Mouse (Mus musculus) midbrain, embryonic 12.5 days (tissue): ENCODE data around the gene Gcnt2. TPM values are rescaled to one million over a fixed set of nuclear protein-coding genes. Genes with fewer than 3 reads are reported as not detected.
"Not testable (repeated sequence)": the region's sequence is repeated elsewhere in the genome, so short reads cannot be mapped to it uniquely, and the experiment has no call there.

Experiments used
- ATAC-seq: fragments of 200-750 bp; cut with Nextera tagmentation; 2 replicates; pipeline ENCODE4 v1.8.0; 2017; ENCODE audit warnings: low read depth, moderate TSS enrichment, moderate library complexity; ENCODE audit not compliant: low FRiP score
- H3K27ac ChIP-seq: fragments of 300-500 bp; sonication (generic); replicated peaks from 2 replicates; pipeline ENCODE4 v1.5.1; 2016; ENCODE audit warnings: mild to moderate bottlenecking
- H3K27me3 ChIP-seq: fragments of 300-500 bp; sonication (generic); 2 replicates; pipeline ENCODE4 v1.6.1; 2016; ENCODE audit warnings: mild to moderate bottlenecking
- H3K36me3 ChIP-seq: fragments of 300-500 bp; sonication (generic); 2 replicates; pipeline ENCODE4 v1.6.1; 2016
- H3K4me1 ChIP-seq: fragments of 300-500 bp; sonication (generic); 2 replicates; pipeline ENCODE4 v1.6.1; 2016
- H3K4me2 ChIP-seq: fragments of 300-500 bp; sonication (generic); replicated peaks from 2 replicates; pipeline ENCODE4 v1.6.1; 2016; ENCODE audit warnings: mild to moderate bottlenecking, moderate library complexity
- H3K4me3 ChIP-seq: fragments of 300-500 bp; sonication (generic); 2 replicates; pipeline ENCODE4 v1.5.1; 2016; ENCODE audit warnings: mild to moderate bottlenecking
- H3K9ac ChIP-seq: fragments of 300-500 bp; sonication (generic); replicated peaks from 2 replicates; pipeline ENCODE4 v1.6.1; 2016; ENCODE audit warnings: mild to moderate bottlenecking, moderate library complexity
- H3K9me3 ChIP-seq: fragments of 300-500 bp; sonication (generic); 2 replicates; pipeline ENCODE4 v1.6.1; 2016; ENCODE audit warnings: mild to moderate bottlenecking
- WGBS: fragments of 180-500 bp; shearing (Covaris S2); methylation state at CpG from one replicate; pipeline ENCODE4 v1.1.7; 2016; 5-methylcytosine and 5-hydroxymethylcytosine counted together
- polyA plus RNA-seq: library from polyadenylated mRNA; unstranded; fragments of >200 nt; fragmentation: Nextera tagmentation; extraction: Ambion mirVana; gene quantifications from 2 replicates; pipeline ENCODE4 v1.2.1, GENCODE M21; 2016

The Gcnt2 gene
- polyA plus RNA-seq, 1 experiment from 2014 or later = 3.2 TPM

DNA sequence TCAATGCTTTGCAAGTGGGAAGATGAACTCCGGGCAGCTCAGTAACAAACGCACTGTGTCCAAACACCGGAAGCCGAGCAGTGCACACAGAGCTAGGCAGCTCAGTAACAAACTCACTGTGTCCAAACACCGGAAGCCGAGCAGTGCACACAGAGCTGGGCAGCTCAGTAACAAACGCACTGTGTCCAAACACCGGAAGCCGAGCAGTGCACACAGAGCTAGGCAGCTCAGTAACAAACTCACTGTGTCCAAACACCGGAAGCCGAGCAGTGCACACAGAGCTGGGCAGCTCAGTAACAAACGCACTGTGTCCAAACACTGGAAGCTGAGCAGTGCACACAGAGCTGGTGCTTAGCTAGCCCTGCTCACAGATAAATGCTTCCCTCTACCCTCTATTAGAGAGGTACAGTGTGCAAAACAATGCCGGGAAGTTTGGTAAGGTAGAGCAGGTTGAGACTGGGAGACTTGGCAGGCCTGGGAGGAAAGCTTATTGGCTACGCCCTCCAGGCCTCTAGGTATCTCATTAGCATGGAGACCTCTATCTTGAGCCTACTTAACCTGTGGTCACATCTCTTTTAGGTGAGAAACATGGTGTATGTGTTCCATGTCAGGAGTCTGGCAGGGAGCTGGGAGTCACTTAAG is 38.6 kb downstream of the Gcnt2 start:
- not testable (repeated sequence) for H3K27me3 ChIP-seq, H3K36me3 ChIP-seq, H3K9me3 ChIP-seq, H3K4me2 ChIP-seq, H3K4me3 ChIP-seq, H3K4me1 ChIP-seq, ATAC-seq, H3K9ac ChIP-seq, H3K27ac ChIP-seq
- 86% methylated on average over 14 of the region's 14 CpGs for WGBS

DNA sequence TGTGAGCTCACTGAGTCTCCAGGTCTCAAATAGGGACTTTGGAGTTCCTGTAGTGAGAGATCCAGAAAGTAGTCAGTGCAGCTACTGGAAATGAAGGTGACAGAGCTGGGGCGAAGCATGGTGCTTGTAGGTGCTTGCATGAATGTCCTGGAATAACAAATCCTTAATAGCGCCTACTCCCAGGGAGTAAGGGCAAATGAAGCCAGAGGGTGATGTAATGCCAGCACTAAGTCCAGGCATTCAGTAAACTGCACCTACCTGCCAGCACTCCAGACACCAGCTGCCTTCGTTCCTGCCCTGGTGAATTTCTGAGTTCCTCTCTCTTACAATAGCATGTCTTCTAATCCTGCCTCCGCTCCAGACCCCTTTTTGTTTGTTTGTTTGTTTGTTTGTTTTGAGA is 39.1 kb downstream of the Gcnt2 start:
- no peaks in the 10 kb centered on the region for H3K36me3 ChIP-seq
- no peaks in the 10 kb centered on the region for H3K9me3 ChIP-seq
- H3K4me2 ChIP-seq = no peak overlapping the region
- no peak overlapping the region for H3K27ac ChIP-seq
- no peaks in the 10 kb centered on the region for H3K4me1 ChIP-seq
- H3K27me3 ChIP-seq = no peaks in the 10 kb centered on the region
- no peak for ATAC-seq
- H3K9ac ChIP-seq = no peak overlapping the region
- WGBS = 83% methylated on average over 4 of the region's 4 CpGs
- H3K4me3 ChIP-seq = no peak overlapping the region

DNA sequence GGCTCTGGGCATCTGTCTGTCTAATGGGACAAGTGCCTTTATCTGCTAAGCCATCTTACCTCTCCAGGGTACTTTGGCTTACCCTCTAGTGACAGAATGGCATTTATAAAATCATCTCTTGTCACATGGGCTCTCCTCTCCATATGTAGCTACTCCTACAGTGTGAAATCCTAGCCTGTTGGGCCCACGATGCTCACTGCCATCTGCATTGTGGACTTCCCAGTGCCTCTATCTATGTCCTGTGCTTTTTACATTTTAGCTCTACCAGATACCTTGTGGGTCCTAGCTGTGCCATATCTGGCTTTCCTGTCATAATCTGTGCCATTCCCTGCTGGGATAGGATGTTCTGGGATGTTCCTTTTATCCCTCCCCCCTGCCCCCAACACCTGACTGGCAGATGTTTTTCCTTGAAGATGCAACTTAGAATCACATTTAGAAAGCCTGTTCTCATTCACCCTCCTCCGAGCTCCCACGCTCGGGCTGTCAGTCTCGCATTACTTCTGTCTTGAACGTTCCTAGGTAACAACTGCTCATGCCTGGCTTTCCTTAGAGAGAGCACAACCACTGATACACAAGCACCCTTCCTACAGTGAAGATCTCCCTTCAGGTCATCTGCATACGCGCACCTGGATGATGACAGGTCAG is 39.9 kb downstream of the Gcnt2 start:
- ATAC-seq = no peak
- WGBS = 77% methylated on average over 8 of the region's 8 CpGs
- H3K9me3 ChIP-seq = no peaks in the 10 kb centered on the region
- no peak overlapping the region for H3K4me3 ChIP-seq
- no peaks in the 10 kb centered on the region for H3K27me3 ChIP-seq
- H3K36me3 ChIP-seq = no peaks in the 10 kb centered on the region
- no peak overlapping the region for H3K4me2 ChIP-seq
- H3K27ac ChIP-seq = no peak overlapping the region
- no peak overlapping the region for H3K9ac ChIP-seq
- H3K4me1 ChIP-seq = no peaks in the 10 kb centered on the region

DNA sequence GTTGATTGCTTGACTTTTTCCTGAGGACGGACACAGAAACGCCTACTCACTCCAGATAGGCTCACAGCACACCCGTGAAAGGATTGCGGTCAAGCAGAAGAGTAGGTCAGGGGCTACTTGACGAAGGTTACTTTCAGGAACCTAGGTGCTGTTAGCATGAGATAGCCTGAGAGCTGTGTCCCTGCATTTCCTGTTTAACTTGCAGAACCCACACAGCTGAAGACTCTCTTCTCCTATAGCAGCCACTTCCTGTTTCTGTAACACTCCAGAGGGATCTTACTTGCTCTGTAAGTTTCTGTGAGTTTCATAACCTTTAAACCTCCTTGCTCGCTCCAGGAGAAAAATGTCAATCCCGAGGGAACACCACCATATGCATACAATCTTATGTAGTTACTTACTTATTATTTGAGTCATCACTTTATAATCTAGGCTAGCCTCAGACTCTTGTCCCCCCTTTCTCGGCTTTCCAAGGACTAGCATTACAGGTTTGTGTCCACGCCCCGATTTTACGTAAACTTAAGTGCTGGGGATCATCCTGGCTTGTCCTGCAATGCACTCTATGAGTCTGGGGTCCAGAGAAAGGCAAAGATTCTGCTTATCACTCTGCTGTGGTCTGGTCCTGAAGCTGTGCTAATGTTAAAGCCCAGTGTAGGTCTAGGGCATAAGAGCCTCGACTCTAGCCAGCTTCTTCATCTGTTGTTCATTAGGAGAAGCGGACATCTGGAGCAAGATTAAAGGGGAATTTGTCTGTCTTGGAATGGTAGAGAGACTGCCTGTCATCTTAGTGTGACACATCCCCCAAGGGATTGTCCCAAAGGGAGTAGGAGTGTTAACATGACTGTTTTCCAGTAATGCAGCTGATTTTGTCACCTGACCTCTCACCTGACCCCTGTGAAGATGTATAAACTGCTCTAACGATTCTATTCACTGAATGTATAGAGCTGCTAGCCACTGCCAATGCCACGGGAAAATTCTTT is 40.7 kb downstream of the Gcnt2 start:
- WGBS = 80% methylated on average over 15 of the region's 15 CpGs
- Histone ChIP-seq H3K4me3 (no peak overlapping the region), H3K9ac (no peak overlapping the region), H3K27me3 (no peaks in the 10 kb centered on the region), H3K4me2 (no peak overlapping the region), H3K27ac (no peak overlapping the region), H3K9me3 (no peaks in the 10 kb centered on the region), H3K4me1 (no peaks in the 10 kb centered on the region), H3K36me3 (no peaks in the 10 kb centered on the region)
- ATAC-seq = no peak

DNA sequence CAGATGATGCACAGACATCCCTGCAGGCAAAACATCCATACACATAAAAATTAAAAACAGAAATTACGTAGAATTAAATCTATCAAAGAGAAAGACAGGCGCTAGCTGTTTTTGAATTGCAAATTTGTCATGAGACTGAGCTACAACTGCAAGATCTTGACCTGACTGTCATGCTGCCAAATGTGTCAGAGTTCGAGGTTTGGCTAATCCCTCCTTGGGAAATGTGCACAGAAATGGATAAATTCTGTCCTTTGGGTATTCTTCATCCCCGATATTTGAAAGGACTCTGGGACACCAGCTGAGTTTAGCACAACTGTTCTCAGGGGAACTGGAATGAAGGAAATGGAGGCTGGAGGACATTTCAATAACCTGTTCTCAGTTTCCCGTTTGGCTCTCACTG is 41.7 kb downstream of the Gcnt2 start:
- Histone ChIP-seq H3K9ac (no peak overlapping the region), H3K4me1 (no peaks in the 10 kb centered on the region), H3K27ac (no peak overlapping the region), H3K4me2 (no peak overlapping the region), H3K36me3 (no peaks in the 10 kb centered on the region), H3K9me3 (no peaks in the 10 kb centered on the region), H3K27me3 (no peaks in the 10 kb centered on the region; the same call in 1 of the 2 replicates), H3K4me3 (no peak overlapping the region)
- WGBS = 76% methylated on average over 5 of the region's 5 CpGs
- no peak for ATAC-seq

DNA sequence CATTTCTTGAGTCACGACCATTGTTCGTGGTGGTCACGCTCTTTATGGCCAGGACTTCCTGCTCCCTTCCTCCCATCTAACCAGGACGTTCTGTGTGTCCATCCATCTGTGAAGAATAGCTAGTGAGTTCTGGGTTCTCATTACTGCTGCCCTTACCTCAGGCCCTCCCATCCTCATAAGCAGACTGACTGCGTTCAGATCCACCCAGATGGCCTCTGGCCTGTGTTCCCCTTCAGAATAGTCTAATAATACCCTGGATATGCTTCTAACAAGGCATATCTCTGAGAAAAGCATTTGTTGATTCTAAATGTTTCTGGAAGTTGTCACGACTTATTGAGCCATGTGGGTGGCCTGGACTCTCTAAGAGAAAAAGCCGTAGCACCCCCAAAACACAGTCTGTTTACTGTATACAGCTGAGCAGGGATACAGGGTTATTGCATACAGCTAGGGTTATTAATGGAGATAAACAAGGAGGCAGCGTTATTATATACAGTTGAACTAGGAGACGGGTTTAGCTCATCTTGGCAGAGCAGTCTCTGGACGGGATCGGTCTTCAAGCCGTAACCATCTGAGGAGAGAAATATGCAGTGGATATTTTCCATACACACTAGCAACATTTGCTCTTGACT is 42.4 kb downstream of the Gcnt2 start:
- Histone ChIP-seq H3K36me3 (no peaks in the 10 kb centered on the region), H3K4me1 (no peaks in the 10 kb centered on the region), H3K27ac (no peak overlapping the region), H3K4me2 (no peak overlapping the region), H3K4me3 (no peak overlapping the region), H3K9me3 (no peaks in the 10 kb centered on the region), H3K9ac (no peak overlapping the region), H3K27me3 (peaks cover 5% of the 10 kb centered on the region; the same call in 1 of the 2 replicates)
- no peak for ATAC-seq
- WGBS = 84% methylated on average over 12 of the region's 12 CpGs

DNA sequence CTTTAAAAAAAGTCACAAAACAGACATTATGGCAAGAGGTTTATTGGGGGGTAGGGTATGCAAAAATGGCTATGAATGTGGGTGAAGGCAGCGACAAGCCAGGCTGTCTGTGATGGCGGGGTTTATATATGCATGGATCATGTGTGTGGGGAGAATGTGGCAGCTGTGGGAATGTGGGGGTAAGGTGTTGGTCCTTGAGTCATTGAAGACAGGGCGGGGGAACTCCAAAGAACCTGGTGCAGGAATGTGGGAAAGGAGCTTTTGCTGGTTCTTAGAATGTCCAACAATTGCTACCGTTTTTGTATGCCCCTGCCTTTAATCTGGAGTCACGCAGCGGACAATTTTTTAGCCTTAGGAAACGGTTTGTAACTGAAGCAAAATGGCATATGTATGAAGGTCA is 44.5 kb downstream of the Gcnt2 start:
- Histone ChIP-seq H3K4me2 (no peak overlapping the region), H3K36me3 (no peaks in the 10 kb centered on the region), H3K4me3 (no peak overlapping the region), H3K9ac (no peak overlapping the region), H3K27me3 (peaks cover 5% of the 10 kb centered on the region; the same call in 1 of the 2 replicates), H3K9me3 (no peaks in the 10 kb centered on the region), H3K4me1 (peaks cover 2% of the 10 kb centered on the region; the same call in 1 of the 2 replicates), H3K27ac (no peak overlapping the region)
- WGBS = 94% methylated on average over 7 of the region's 7 CpGs
- no peak for ATAC-seq

DNA sequence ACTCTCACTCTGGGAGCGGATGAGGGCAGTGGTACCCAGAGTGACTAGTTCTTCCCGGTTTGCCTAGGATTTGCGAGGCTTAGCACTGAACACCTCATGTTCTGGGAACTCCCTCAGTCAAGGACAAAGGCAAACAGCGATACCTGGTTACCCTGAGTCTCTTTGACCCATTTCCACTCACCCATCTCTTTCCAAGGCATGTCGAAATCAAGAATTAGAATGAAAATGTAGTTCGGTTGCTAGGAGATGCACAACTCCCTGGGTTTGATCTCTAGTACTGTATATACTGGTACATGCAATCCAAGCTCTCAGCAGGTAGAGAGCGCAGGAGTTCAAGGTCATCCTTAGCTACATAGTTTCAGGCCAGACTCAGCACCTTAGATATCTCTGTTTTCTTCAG is 47.0 kb downstream of the Gcnt2 start:
- WGBS = 85% methylated on average over 7 of the region's 7 CpGs
- H3K9ac ChIP-seq = no peak overlapping the region

DNA sequence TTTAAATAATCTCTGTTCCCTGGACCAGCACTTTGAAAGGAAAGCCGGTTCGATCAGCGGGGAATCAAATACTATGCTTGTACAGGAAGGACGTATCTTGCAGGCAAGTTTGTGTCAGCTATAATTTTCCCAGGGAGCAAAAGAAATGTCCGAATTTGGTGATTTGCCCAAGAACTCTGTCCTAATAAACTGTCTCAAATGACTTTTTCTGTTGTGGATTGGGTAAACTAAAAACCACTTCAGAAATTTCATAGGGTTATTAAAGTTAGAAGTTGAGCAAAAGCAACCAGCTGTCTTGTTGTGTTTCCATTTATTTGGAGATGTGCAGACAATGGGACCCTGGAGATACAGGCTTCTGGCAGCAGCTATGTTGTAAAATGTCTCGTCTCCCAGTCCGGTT is 47.7 kb downstream of the Gcnt2 start:
- no peak overlapping the region for H3K27ac ChIP-seq
- no peaks in the 10 kb centered on the region for H3K9me3 ChIP-seq
- 81% methylated on average over 7 of the region's 7 CpGs for WGBS
- peaks cover 5% of the 10 kb centered on the region; the same call in 1 of the 2 replicates for H3K27me3 ChIP-seq
- H3K4me2 ChIP-seq = no peak overlapping the region
- no peak overlapping the region for H3K4me3 ChIP-seq
- no peak overlapping the region for H3K9ac ChIP-seq
- H3K4me1 ChIP-seq = peaks cover 2% of the 10 kb centered on the region; the same call in 1 of the 2 replicates
- ATAC-seq = no peak
- H3K36me3 ChIP-seq = no peaks in the 10 kb centered on the region

More for the DNA sequence above, 47.0 kb downstream of the Gcnt2 start:
- Histone ChIP-seq H3K27me3 (peaks cover 5% of the 10 kb centered on the region; the same call in 1 of the 2 replicates), H3K27ac (no peak overlapping the region), H3K4me2 (no peak overlapping the region), H3K4me3 (no peak overlapping the region), H3K4me1 (peaks cover 2% of the 10 kb centered on the region; the same call in 1 of the 2 replicates), H3K36me3 (no peaks in the 10 kb centered on the region), H3K9me3 (no peaks in the 10 kb centered on the region)
- no peak for ATAC-seq

DNA sequence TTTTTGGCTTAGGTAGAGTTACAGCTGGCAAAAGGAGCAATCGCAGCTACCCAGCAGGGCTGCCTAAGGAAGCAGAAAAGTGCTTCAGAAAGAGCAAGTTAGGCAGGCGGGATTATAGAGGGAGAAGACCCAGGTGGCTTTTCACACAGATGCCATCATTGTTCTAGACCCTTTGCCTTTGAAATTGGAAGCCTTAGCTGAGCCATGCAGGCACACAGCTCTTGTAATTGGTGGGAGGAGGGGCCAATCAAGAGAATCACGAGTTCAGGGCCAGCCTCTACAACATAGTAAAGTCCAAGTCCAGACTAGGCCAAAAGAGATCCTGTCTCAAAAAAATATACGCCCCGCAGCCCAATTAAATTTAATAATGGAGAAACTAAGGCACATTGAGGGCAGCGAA is 48.5 kb downstream of the Gcnt2 start:
- Histone ChIP-seq H3K9ac (no peak overlapping the region), H3K9me3 (no peaks in the 10 kb centered on the region), H3K4me1 (peaks cover 2% of the 10 kb centered on the region; the same call in 1 of the 2 replicates), H3K36me3 (no peaks in the 10 kb centered on the region), H3K27ac (no peak overlapping the region), H3K27me3 (peaks cover 5% of the 10 kb centered on the region; the same call in 1 of the 2 replicates), H3K4me2 (no peak overlapping the region), H3K4me3 (no peak overlapping the region)
- 49% methylated on average over 6 of the region's 6 CpGs for WGBS
- no peak for ATAC-seq

DNA sequence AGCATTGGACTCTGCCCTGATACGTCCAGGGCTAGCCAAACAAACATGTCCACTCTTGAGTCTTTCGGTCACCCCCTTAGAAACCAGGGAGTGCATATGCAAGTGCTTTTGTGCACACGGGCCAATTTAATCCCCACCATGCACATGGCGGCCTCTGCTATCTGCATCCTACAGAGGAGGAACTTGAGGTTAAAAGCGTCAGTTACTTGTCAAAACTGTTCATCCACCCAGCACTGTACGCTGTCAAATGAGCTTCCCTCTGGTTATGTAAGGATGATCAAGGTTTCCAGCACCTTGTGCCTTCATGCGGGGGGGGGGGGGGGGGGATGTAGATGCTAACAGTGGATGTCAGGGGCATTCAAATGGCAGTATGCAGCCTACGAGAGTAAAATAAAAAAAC is 49.5 kb downstream of the Gcnt2 start:
- no peaks in the 10 kb centered on the region for H3K9me3 ChIP-seq
- no peaks in the 10 kb centered on the region for H3K36me3 ChIP-seq
- ATAC-seq = no peak
- no peak overlapping the region for H3K27ac ChIP-seq
- H3K27me3 ChIP-seq = peaks cover 5% of the 10 kb centered on the region; the same call in 1 of the 2 replicates
- 81% methylated on average over 8 of the region's 8 CpGs for WGBS
- peaks cover 2% of the 10 kb centered on the region; the same call in 1 of the 2 replicates for H3K4me1 ChIP-seq
- no peak overlapping the region for H3K9ac ChIP-seq
- H3K4me3 ChIP-seq = no peak overlapping the region
- H3K4me2 ChIP-seq = no peak overlapping the region
